Mouse (Mus musculus): ENCODE measurements around the gene Thoc2.
"Not testable (repeated sequence)": the region's sequence is repeated elsewhere in the genome, so short reads cannot be mapped to it uniquely, and the experiment has no call there.

Thoc2 gene

GRCm38 (mm10) chrX:41920574-41920973, at the start of gene Thoc2:
Gene Thoc2, minus strand, starts transcription at chrX:41920674.
- DNase-seq (ENCODE audit: low read depth, low spot score): no peak

GRCm38 (mm10) chrX:41970096-41970495, 49.6 kb upstream of the Thoc2 start:
- no peak for DNase-seq (ENCODE audit: low read depth, low spot score)

GRCm38 (mm10) chrX:41969341-41969740, 48.9 kb upstream of the Thoc2 start:
- no peak for DNase-seq (ENCODE audit: low read depth, low spot score)

- DNase-seq (ENCODE audit: low read depth, low spot score): no peak
These were observed 36.7 kb upstream of the Thoc2 start for GRCm38 (mm10) chrX:41957161-41957560.

- DNase-seq (ENCODE audit: low read depth, low spot score): no peak
These were observed 21.4 kb upstream of the Thoc2 start for GRCm38 (mm10) chrX:41941840-41942239.

GRCm38 (mm10) chrX:41931821-41932220, 11.3 kb upstream of the Thoc2 start:
- not testable (repeated sequence) for DNase-seq (ENCODE audit: low read depth, low spot score)

GRCm38 (mm10) chrX:41924708-41925107, 4.2 kb upstream of the Thoc2 start:
- no peak for DNase-seq (ENCODE audit: low read depth, low spot score)

GRCm38 (mm10) chrX:41912061-41912401, 8.4 kb downstream of the Thoc2 start:
- DNase-seq (ENCODE audit: low read depth, low spot score): no peak

- peak; percentile 65 for DNase-seq (ENCODE audit: low read depth, low spot score)
These were observed 8.9 kb downstream of the Thoc2 start for GRCm38 (mm10) chrX:41911390-41912060.

GRCm38 (mm10) chrX:41910981-41911380, 9.5 kb downstream of the Thoc2 start:
- DNase-seq (ENCODE audit: low read depth, low spot score): no peak

GRCm38 (mm10) chrX:41910471-41910870, 10.0 kb downstream of the Thoc2 start:
- no peak for DNase-seq (ENCODE audit: low read depth, low spot score)

- no peak for DNase-seq (ENCODE audit: low read depth, low spot score)
These were observed 35.5 kb downstream of the Thoc2 start for GRCm38 (mm10) chrX:41884759-41885505.

- DNase-seq (ENCODE audit: low read depth, low spot score): no peak
These were observed 43.9 kb downstream of the Thoc2 start for GRCm38 (mm10) chrX:41876581-41876980.

- no peak for DNase-seq (ENCODE audit: low read depth, low spot score)
These were observed 82.7 kb downstream of the Thoc2 start for GRCm38 (mm10) chrX:41837823-41838222.

GRCm38 (mm10) chrX:41805592-41805991, 114.9 kb downstream of the Thoc2 start:
- DNase-seq (ENCODE audit: low read depth, low spot score): no peak

- no peak for DNase-seq (ENCODE audit: low read depth, low spot score)
These were observed 127.2 kb downstream of the Thoc2 start for GRCm38 (mm10) chrX:41793303-41793702.
